In the genomic region with DNA sequence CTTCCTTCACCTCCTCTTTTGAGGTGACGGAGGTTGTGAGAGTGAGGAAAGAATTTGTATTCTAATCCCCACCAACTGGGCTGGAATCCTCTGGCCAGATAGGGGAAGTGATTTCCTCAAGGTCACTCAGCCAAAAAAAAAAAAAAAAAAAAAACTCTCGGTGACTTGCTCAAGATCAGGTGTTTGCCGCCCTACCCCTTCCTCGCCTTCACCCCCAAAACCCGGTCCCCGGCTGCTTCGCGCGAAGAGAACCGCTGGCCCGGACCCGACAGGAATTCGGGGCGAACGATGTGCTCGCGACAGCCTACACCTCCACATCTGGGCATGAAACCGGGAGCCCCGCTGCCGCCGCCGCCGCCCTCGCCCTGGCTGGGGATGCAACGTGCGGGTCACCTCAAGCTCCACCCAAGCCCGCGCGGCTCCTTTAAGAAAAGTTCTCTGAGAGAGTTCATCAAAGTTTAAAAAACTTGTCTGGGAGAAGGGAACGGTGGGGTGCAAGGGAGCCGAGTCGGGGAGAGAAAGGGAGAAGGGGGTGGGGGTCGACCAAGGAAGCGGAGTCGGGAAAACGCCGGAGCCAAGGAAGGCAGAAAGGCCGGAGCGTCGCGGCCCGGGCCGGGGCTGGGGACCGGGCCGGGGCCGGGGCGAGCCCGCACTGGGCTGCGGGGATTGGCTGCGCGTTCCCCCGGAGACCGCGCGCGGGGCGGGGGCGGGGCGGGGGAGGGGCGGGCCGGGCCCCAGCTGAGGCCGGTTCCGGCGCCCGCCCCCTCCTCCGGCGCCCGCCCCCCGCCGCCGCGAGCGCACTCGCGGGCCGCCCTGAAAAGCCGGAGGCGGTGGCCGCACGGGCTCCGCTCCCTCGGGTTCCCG, we compare ENCODE assay signal across 7 mouse cellular contexts. TPM values are rescaled to one million over a fixed set of nuclear protein-coding genes. Genes with fewer than 3 reads are reported as not detected.
A peak's percentile ranks its signal among the peaks of the same experiment; 100 is the strongest.
DNase-seq lines count a peak whose midpoint lies in the region; ATAC-seq lines count a peak whose summit lies in the region.

No protein-coding gene starts in this region.

- peak; percentile 91 for ATAC-seq in intestine, embryonic 14.5 days (replicated peaks; ENCODE audit: low FRiP score, low TSS enrichment, low read depth)
- ATAC-seq in liver, embryonic 16.5 days (ENCODE audit: low read depth): peak; percentile 87
- ATAC-seq in neural tube, embryonic 13.5 days (ENCODE audit: low read depth): peak; percentile 82

- H3K36me3 ChIP-seq in intestine, embryonic 14.5 days (ENCODE audit: control insufficient read depth, insufficient read depth, low read length): no peaks in the 10 kb centered on the region
- H3K36me3 ChIP-seq in liver, embryonic 16.5 days (ENCODE audit: control insufficient read depth, insufficient read depth): no peaks in the 10 kb centered on the region
- H3K36me3 ChIP-seq in neural tube, embryonic 13.5 days: no peaks in the 10 kb centered on the region

- intact Hi-C loops in gastrocnemius, postnatal 36 days (cut with DNase I): no loop called here

- under 1% methylated on average over 51 of the region's 83 CpGs for WGBS in intestine, embryonic 14.5 days
- WGBS in liver, embryonic 16.5 days (ENCODE audit: insufficient replicate concordance): under 1% methylated on average over 56 of the region's 83 CpGs
- under 1% methylated on average over 43 of the region's 83 CpGs for WGBS in neural tube, embryonic 13.5 days

- H3K27me3 ChIP-seq in intestine, embryonic 14.5 days (replicated peaks; ENCODE audit: control insufficient read depth, insufficient read depth, low read length): peaks cover 21% of the 10 kb centered on the region
- H3K27me3 ChIP-seq in liver, embryonic 16.5 days (ENCODE audit: control insufficient read depth, insufficient read depth, low read depth, low read length): peaks cover 73% of the 10 kb centered on the region
- H3K27me3 ChIP-seq in neural tube, embryonic 13.5 days: peaks cover 69% of the 10 kb centered on the region

- peak overlapping the region; percentile 64 for H3K27ac ChIP-seq in intestine, embryonic 14.5 days (ENCODE audit: low read depth)
- H3K27ac ChIP-seq in liver, embryonic 16.5 days (ENCODE audit: low read length): peak overlapping the region; percentile 31; the same call in 1 of the 2 replicates
- no peak overlapping the region for H3K27ac ChIP-seq in neural tube, embryonic 13.5 days (replicated peaks)

- H3K4me3 ChIP-seq in intestine, embryonic 14.5 days (ENCODE audit: low read depth, low read length): peak overlapping the region; percentile 77
- peak overlapping the region; percentile 55 for H3K4me3 ChIP-seq in liver, embryonic 16.5 days (ENCODE audit: low read depth, low read length)
- peak overlapping the region; percentile 59 for H3K4me3 ChIP-seq in neural tube, embryonic 13.5 days

- peak; percentile 59 for DNase-seq in ES-CJ7 (ENCODE audit: low read depth, low spot score)
- DNase-seq in adrenal gland, postnatal 4 days (ENCODE audit: low spot score in 2 of 2): peak; percentile 37 to 48
- peak; percentile 29 to 37 for DNase-seq in gastrocnemius, postnatal 36 days
- peak; percentile 84 for DNase-seq in intestine, embryonic 14.5 days (ENCODE audit: low spot score)
- DNase-seq in urinary bladder, adult 2 months (ENCODE audit: low spot score): peak; percentile 49

- H3K9ac ChIP-seq in intestine, embryonic 14.5 days (ENCODE audit: low read length): peak overlapping the region; percentile 70
- peak overlapping the region; percentile 31 for H3K9ac ChIP-seq in liver, embryonic 16.5 days (ENCODE audit: low read depth, low read length)
- peak overlapping the region; percentile 65 for H3K9ac ChIP-seq in neural tube, embryonic 13.5 days

- no peaks in the 10 kb centered on the region for H3K9me3 ChIP-seq in intestine, embryonic 14.5 days (ENCODE audit: control insufficient read depth, low read length)
- no peaks in the 10 kb centered on the region for H3K9me3 ChIP-seq in liver, embryonic 16.5 days (replicated peaks; ENCODE audit: control insufficient read depth, low read length)
- no peaks in the 10 kb centered on the region for H3K9me3 ChIP-seq in neural tube, embryonic 13.5 days

- peak overlapping the region; percentile 95 for H3K4me2 ChIP-seq in intestine, embryonic 14.5 days (ENCODE audit: low read length)
- H3K4me2 ChIP-seq in liver, embryonic 16.5 days (ENCODE audit: low read depth, low read length): peak overlapping the region; percentile 73
- peak overlapping the region; percentile 90 for H3K4me2 ChIP-seq in neural tube, embryonic 13.5 days

- H3K4me1 ChIP-seq in intestine, embryonic 14.5 days (replicated peaks; ENCODE audit: control insufficient read depth, insufficient read depth, low read length): peaks cover 10% of the 10 kb centered on the region; the same call in 1 of the 2 replicates
- H3K4me1 ChIP-seq in liver, embryonic 16.5 days (ENCODE audit: control insufficient read depth, low read depth, low read length): peaks cover 5% of the 10 kb centered on the region
- H3K4me1 ChIP-seq in neural tube, embryonic 13.5 days (replicated peaks): peaks cover 23% of the 10 kb centered on the region

RNA-seq across cellular contexts. Expression of gene Rbpms2, which starts 0.6 kb away (rescaled TPM):
- 10 to 100 TPM; 45.2 to 45.6 TPM for total RNA-seq in adrenal gland, postnatal 4 days (2021)
- total RNA-seq in gastrocnemius, postnatal 36 days (2021): 1 to 10 TPM; 1.7 to 1.9 TPM
- polyA plus RNA-seq in intestine, embryonic 14.5 days (2014; fragmentation: Nextera tagmentation; extraction: Ambion mirVana): 28.2 and 32.3 TPM in 2 replicates
- 11.9 and 14.6 TPM in 2 replicates for polyA plus RNA-seq in liver, embryonic 16.5 days (2015; fragmentation: Nextera tagmentation; extraction: Ambion mirVana)
- polyA plus RNA-seq in neural tube, embryonic 13.5 days (2015; fragmentation: Nextera tagmentation; extraction: Ambion mirVana): 6.2 and 6.3 TPM in 2 replicates
- polyA plus RNA-seq in urinary bladder, adult 2 months (2012; rRNA removed): 142 and 175 TPM in 2 replicates

RNA-seq across cellular contexts. Expression of gene Oaz2, which starts 37.8 kb away (rescaled TPM):
- total RNA-seq in adrenal gland, postnatal 4 days (2021): 100 to 1,000 TPM; 173 to 180 TPM
- 100 to 1,000 TPM; 217 to 221 TPM for total RNA-seq in gastrocnemius, postnatal 36 days (2021)
- 166 and 184 TPM in 2 replicates for polyA plus RNA-seq in intestine, embryonic 14.5 days (2014; fragmentation: Nextera tagmentation; extraction: Ambion mirVana)
- 40.7 and 50.9 TPM in 2 replicates for polyA plus RNA-seq in liver, embryonic 16.5 days (2015; fragmentation: Nextera tagmentation; extraction: Ambion mirVana)
- 381 and 389 TPM in 2 replicates for polyA plus RNA-seq in neural tube, embryonic 13.5 days (2015; fragmentation: Nextera tagmentation; extraction: Ambion mirVana)
- polyA plus RNA-seq in urinary bladder, adult 2 months (2012; rRNA removed): 162 and 173 TPM in 2 replicates

RNA-seq across cellular contexts. Expression of gene Pif1, which starts 43.0 kb away (rescaled TPM):
- 1 to 10 TPM; 4.8 to 4.9 TPM for total RNA-seq in adrenal gland, postnatal 4 days (2021)
- total RNA-seq in gastrocnemius, postnatal 36 days (2021): under 1 TPM in 1 of 2 experiments, not detected in 1; 0.92 TPM
- polyA plus RNA-seq in intestine, embryonic 14.5 days (2014; fragmentation: Nextera tagmentation; extraction: Ambion mirVana): 8.1 and 9.9 TPM in 2 replicates
- polyA plus RNA-seq in liver, embryonic 16.5 days (2015; fragmentation: Nextera tagmentation; extraction: Ambion mirVana): 9.6 and 10.9 TPM in 2 replicates
- 3.1 and 3.2 TPM in 2 replicates for polyA plus RNA-seq in neural tube, embryonic 13.5 days (2015; fragmentation: Nextera tagmentation; extraction: Ambion mirVana)
- polyA plus RNA-seq in urinary bladder, adult 2 months (2012; rRNA removed): 0.29 and 0.36 TPM in 2 replicates

RNA-seq across cellular contexts. Expression of gene Plekho2, which starts 50.2 kb away (rescaled TPM):
- total RNA-seq in adrenal gland, postnatal 4 days (2021): 10 to 100 TPM; 44.7 to 45.4 TPM
- 1 to 10 TPM; 5.2 to 5.9 TPM for total RNA-seq in gastrocnemius, postnatal 36 days (2021)
- polyA plus RNA-seq in intestine, embryonic 14.5 days (2014; fragmentation: Nextera tagmentation; extraction: Ambion mirVana): 11.9 and 12.6 TPM in 2 replicates
- polyA plus RNA-seq in liver, embryonic 16.5 days (2015; fragmentation: Nextera tagmentation; extraction: Ambion mirVana): 23.1 and 24.5 TPM in 2 replicates
- polyA plus RNA-seq in neural tube, embryonic 13.5 days (2015; fragmentation: Nextera tagmentation; extraction: Ambion mirVana): 7.6 and 9.5 TPM in 2 replicates
- 45.4 and 50.5 TPM in 2 replicates for polyA plus RNA-seq in urinary bladder, adult 2 months (2012; rRNA removed)

Comparison
In these comparisons a context has a peak if more than half of its experiments do, and no peak if none do; other contexts are left out.
1. DNase-seq: peak in every context shown above with its lines; median percentile 84 in intestine, embryonic 14.5 days; 59 in ES-CJ7; 49 in urinary bladder, adult 2 months; 42 in adrenal gland, postnatal 4 days; 33 in gastrocnemius, postnatal 36 days.